Comparison of ENCODE assay signal across 16 mouse cellular contexts in genomic region chr4:150351419-150352075, GRCm38 (mm10).
DNase-seq lines count a peak whose midpoint lies in the region; ATAC-seq and TF ChIP-seq lines count a peak whose summit lies in the region.
"Had no signal": no experiment of that assay in that cellular context is flagged by ENCODE, and none has a peak within 500 bp of the region (broad histone marks: within the 10 kb centered on the region; RNA-seq: fewer than 3 reads in every experiment).

No protein-coding gene starts in this region.

- DNase-seq in embryo, embryonic 10.5 days (ENCODE audit: low spot score), result peak; percentile 50
- no peak for DNase-seq in embryo, embryonic 9.5 days (ENCODE audit: extremely low spot score)
- DNase-seq in kidney, adult 2 months, result no peak
- peak; percentile 63 for DNase-seq in A20 (ENCODE audit: low read depth, low spot score)
- peak; percentile 90 for DNase-seq in fat pad, adult 2 months (ENCODE audit: extremely low read depth, low read depth, low spot score)
- no peak for DNase-seq in thymus, postnatal 14 days
- DNase-seq: adrenal gland, adult 2 months; cerebellum, adult 8-10 months; forebrain, postnatal 0 days; heart, postnatal 4 days; lung, embryonic 14.5 days had no signal

- no peak for TF ChIP-seq CTCF in kidney, adult 2 months (conservative IDR thresholded peaks at IDR 0.05; ENCODE audit: insufficient read depth, insufficient read length, low read depth, low read length)

- no peak overlapping the region for H3K4me2 ChIP-seq in kidney, embryonic 15.5 days
- H3K4me2 ChIP-seq: heart, embryonic 11.5 days; limb, embryonic 15.5 days; lung, embryonic 14.5 days had no signal

- TF ChIP-seq POLR2A in kidney, adult 2 months (IDR thresholded peaks at IDR 0.05; ENCODE audit: low read depth, low read length), result no peak

- no peaks in the 10 kb centered on the region for H3K27me3 ChIP-seq in kidney, embryonic 15.5 days
- H3K27me3 ChIP-seq in kidney, adult 2 months (replicated peaks; ENCODE audit: control insufficient read depth, insufficient read depth, low read length), result no peaks in the 10 kb centered on the region
- H3K27me3 ChIP-seq: limb, embryonic 15.5 days; megakaryocyte, embryonic 14.5 days had no signal

- H3K27ac ChIP-seq in kidney, embryonic 15.5 days, result peak overlapping the region; percentile 59; the same call in 1 of the 2 replicates
- no peak overlapping the region; the same call in 1 of the 2 replicates for H3K27ac ChIP-seq in kidney, adult 2 months (ENCODE audit: insufficient read depth, low read depth, low read length)
- H3K27ac ChIP-seq: limb, embryonic 15.5 days had no signal

- no peak overlapping the region for H3K9ac ChIP-seq in kidney, embryonic 15.5 days
- H3K9ac ChIP-seq: forebrain, postnatal 0 days; limb, embryonic 15.5 days; lung, embryonic 14.5 days had no signal

- H3K4me1 ChIP-seq in kidney, embryonic 15.5 days, result peaks cover 50% of the 10 kb centered on the region
- peaks cover 10% of the 10 kb centered on the region for H3K4me1 ChIP-seq in kidney, adult 2 months (ENCODE audit: control insufficient read depth, insufficient read depth, low read length)

- whole genome bisulfite sequencing in kidney, embryonic 15.5 days, result 46% methylated on average over 7 of the region's 7 CpGs
- WGBS in kidney, adult 2 months, result 42% methylated on average over 7 of the region's 7 CpGs

- no peaks in the 10 kb centered on the region for H3K36me3 ChIP-seq in kidney, embryonic 15.5 days
- no peaks in the 10 kb centered on the region for H3K36me3 ChIP-seq in kidney, adult 2 months (ENCODE audit: control insufficient read depth, insufficient read depth, low read length)
- H3K36me3 ChIP-seq: limb, embryonic 15.5 days had no signal

- ATAC-seq in kidney, embryonic 15.5 days (replicated peaks; ENCODE audit: low FRiP score), result no peak
- ATAC-seq in megakaryocyte, adult 5-6 weeks (ENCODE audit: poor library complexity, severe bottlenecking), result no peak
- ATAC-seq: forebrain, postnatal 0 days had no signal

- no peak overlapping the region for H3K4me3 ChIP-seq in kidney, embryonic 15.5 days (replicated peaks)
- H3K4me3 ChIP-seq in kidney, adult 2 months (ENCODE audit: insufficient read depth, low read depth, low read length), result no peak overlapping the region
- H3K4me3 ChIP-seq: limb, embryonic 15.5 days; megakaryocyte, embryonic 14.5 days had no signal

- H3K9me3 ChIP-seq in kidney, embryonic 15.5 days (replicated peaks), result no peaks in the 10 kb centered on the region
- H3K9me3 ChIP-seq: limb, embryonic 15.5 days; megakaryocyte, embryonic 14.5 days had no signal

Comparison
In these comparisons a context has a peak if more than half of its experiments do, and no peak if none do; other contexts are left out.
1. DNase-seq: peak in embryo, embryonic 10.5 days (single experiment), A20 (single experiment) and fat pad, adult 2 months (single experiment); none in embryo, embryonic 9.5 days (single experiment), kidney, adult 2 months (single experiment) and thymus, postnatal 14 days (single experiment).